Mouse (Mus musculus): ENCODE results near the gene Grin3b.
A peak's percentile ranks its signal among the peaks of the same experiment; 100 is the strongest.

Grin3b gene

DNA sequence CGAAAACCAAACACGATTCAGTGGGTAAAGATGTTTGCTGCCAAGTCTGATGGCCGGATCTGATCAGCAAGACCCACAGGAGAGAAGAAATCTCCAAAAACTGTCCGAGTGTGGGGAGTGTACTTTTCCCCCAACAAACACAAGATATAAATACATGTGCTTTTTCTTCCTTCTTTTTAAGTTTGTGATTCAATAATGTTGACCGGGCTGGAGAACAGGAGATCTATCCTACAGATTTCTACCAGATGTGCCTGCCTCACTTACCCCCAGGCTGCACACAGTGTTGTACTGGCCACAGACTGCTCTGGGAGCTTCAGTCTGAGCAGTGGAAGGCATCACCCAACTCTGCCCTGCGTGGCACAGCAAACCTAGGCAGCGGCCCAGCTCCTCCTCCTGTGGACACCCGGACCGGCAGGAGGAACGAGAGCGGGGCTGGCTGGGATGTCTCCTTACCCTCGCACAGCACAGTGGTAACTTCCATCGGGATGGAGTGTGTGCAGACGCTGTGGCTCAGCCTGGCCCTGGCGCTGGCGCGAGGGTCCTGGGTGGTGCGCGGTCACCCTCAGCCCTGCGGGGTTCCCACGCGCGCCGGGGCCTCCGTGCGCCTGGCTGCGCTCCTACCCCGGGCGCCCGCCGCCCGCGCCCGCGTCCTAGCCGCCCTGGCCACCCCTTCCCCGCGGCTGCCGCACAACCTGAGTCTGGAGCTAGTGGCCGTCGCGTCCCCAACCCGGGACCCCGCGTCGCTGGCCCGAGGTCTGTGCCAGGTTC is at the start of gene Grin3b:
Grin3b (plus strand) TSS at position 301 of the 768 bp plus-strand sequence.
- DNase-seq (ENCODE audit: low read depth), result no peak

- no peak for DNase-seq (ENCODE audit: low read depth)
These were observed 49.5 kb upstream of the Grin3b start, which contains the start of gene R3hdm4 for GRCm38 (mm10) chr10:79920958-79921535. Gene R3hdm4 (minus strand): TSS chr10:79921208.

DNA sequence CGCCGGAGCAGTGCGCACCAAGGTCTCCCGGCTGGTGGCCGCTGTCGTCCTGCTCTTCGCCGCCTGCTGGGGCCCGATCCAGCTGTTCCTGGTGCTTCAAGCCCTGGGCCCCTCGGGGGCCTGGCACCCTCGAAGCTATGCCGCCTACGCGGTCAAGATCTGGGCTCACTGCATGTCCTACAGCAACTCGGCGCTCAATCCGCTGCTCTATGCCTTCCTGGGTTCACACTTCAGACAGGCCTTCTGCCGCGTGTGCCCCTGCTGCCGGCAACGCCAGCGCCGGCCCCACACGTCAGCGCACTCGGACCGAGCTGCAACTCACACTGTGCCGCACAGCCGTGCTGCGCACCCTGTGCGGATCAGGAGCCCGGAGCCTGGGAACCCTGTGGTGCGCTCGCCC is 48.9 kb upstream of the Grin3b start:
- no peak for DNase-seq (ENCODE audit: low read depth)

DNA sequence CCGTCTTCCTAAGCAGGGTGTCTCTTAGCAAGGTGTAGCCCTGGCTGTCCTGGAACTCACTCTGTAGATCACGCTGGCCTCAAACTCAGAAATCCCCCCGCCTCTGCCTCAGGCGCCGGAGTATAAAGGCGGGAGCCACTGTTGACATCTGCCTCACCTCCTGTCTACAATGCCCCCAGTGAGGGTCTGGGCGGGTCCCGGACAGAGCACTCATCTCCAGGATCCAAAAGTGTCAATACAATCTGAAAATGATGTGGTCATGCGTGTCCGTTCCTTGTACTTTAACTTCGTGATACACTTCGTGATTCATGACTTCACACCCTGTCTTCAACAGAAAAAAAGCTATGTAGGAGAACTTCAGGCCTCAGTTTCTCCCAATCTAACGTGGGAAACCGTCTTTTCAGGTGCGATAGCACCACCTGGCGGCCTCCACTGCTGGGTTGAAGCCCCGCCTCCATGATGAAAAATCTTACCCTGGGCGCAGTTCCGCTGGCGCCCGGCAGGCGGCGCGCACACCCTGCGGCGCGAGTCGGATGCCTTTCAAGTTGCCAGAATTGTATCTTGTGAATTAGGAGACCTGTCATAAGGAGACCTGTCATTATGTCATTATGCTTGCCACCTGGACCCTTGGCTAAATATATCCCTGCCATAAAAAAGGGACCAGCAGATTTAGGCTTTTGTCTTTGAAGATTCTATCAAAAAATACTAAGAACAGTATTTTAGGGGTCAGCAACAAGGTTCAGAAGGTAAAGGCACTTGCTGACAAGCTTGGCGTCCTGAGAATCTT is 45.3 kb upstream of the Grin3b start:
- peak; percentile 88 for DNase-seq (ENCODE audit: low read depth)

- peak; percentile 55 for DNase-seq (ENCODE audit: low read depth)
These were observed 44.6 kb upstream of the Grin3b start for GRCm38 (mm10) chr10:79925785-79926490.

DNA sequence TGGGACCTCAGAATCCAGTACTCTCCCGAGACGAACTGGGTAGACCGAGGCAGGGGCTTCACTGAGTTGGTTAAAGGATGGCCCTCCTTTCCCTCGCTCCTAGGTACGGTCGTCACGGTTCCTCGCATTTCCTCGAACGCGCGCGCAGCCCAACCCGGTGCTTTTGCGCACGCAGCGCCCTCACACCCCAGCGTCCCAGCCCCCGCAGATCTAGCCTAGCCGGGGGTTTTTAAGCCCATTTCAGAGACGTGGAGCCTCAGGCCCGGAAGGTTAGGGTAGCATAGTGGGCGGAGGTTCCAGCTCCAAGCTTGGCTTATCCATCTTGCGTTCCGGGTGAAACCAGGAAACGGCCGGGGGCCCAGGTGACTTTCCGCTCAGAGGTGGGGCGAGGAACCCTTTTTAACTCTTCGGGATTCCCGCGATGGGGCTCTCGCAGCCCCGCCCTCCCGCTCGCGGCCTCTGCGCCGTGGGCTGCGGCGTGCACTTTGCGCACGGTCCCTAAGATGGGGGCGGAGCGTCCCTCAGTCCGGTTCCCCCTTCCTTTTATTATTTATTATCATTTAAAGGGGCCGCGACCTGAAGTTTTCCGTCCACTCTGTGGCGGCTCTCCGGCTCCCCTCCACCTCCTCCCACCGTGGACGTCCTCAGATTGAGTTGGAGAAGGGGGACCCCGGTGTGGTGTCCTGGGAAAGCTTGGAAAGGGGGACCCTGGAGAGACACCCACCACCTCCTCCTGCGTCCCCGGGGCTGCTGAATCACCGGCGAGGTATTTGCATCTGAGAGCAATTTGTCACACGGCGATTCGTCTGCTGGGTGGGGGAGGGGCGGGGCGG is 43.8 kb upstream of the Grin3b start, which contains the start of gene Arid3a:
Arid3a (plus strand) TSS at position 553 of the 833 bp plus-strand sequence.
- DNase-seq (ENCODE audit: low read depth), result peak; percentile 91

GRCm38 (mm10) chr10:79927324-79928029 is 43.0 kb upstream of the Grin3b start:
- DNase-seq (ENCODE audit: low read depth), result peak; percentile 65

GRCm38 (mm10) chr10:79928030-79928694 is 42.4 kb upstream of the Grin3b start:
- DNase-seq (ENCODE audit: low read depth), result peak; percentile 88

- no peak for DNase-seq (ENCODE audit: low read depth)
These were observed 41.4 kb upstream of the Grin3b start for GRCm38 (mm10) chr10:79928907-79929701.

DNA sequence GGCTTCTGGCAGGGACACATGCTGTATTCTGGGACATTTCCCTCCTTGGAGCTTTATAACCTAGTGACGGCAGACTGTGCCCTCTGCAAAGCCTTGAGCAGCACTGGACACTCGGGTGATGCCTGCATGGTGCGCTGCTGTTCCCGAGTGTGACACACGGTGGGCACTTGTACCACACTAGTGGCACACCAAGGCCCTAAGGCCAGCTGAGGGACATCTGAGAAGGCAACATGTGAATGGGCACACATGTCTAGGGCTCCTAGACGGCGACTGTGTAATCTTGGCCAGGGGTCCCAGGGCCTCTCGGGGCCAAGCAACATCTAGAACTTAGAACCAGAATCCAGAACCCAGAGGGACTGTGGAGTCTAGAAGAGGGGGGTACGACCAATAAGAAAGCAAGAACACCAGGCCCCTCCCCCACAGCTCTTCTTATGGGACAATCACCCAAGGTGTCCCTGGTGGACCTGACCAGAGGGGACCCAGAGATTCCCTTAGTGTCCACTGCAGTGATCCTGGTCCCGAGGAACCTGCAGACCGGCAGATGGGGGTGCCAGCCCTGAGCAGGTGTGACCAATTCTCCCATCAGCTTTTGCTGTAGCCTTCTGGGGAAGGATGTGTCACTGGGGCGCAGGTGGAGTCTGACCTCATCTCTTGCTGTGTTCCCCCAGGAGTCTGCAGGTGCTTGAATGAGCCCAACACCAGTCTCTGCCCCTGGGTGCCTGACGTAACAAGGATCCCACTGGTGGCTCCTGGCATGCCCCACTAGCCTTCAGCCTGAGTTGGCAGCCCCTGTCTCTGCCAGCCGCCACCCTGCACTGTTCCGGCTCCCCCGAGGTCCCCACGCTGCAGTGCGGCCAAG is 40.3 kb upstream of the Grin3b start:
- no peak for DNase-seq (ENCODE audit: low read depth)

DNA sequence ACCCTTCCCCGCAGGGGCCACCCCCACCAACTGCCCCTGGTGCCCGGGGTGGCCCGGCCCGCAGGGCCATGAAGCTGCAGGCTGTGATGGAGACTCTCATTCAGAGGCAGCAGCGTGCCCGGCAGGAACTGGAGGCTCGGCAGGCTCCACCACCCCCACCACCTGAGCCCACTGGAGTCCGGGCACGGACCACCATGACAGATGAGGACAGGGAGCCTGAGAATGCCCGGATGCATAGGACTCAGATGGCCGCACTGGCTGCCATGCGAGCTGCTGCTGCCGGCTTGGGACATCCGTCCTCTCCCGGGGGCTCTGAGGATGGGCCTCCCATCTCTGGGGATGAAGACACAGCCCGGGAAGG is 39.7 kb upstream of the Grin3b start:
- no peak for DNase-seq (ENCODE audit: low read depth)

DNA sequence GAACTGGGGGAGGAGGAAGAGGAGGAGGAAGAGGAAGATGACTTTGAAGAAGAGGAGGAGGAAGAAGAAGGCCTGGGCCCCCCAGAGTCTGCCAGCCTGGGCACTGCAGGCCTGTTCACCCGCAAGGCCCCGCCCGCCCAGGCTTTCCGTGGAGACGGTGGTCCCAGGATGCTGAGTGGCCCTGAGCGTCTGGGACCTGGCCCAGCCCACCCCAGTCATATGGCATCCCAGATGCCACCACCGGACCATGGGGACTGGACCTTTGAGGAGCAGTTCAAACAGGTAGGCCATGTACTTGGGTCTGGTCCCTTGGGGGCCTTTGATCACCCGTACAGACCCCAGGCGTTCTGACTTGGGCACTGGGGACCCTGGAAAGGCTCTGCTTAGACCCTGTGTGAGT is 38.7 kb upstream of the Grin3b start:
- DNase-seq (ENCODE audit: low read depth), result no peak

DNA sequence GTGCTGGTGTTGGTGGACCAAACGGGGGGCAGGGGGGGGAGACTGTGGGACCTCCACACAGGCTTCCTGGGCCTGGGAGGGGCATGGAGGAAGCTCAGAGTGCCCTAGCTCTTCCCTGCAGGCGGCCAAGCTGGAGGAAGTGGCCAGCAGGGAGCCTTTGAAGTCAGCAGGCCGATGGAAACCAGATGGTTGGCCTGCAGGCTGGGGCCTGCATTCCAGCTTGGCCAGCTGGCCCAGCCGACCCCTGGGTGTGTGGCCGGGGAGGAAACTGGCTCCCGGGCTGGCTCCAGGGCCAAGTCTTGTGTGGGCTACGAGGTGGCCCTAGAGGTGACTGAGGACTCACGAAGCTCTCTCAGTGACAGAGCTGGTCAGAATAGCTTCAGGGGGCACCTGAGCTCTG is 37.8 kb upstream of the Grin3b start:
- DNase-seq (ENCODE audit: low read depth), result no peak

DNA sequence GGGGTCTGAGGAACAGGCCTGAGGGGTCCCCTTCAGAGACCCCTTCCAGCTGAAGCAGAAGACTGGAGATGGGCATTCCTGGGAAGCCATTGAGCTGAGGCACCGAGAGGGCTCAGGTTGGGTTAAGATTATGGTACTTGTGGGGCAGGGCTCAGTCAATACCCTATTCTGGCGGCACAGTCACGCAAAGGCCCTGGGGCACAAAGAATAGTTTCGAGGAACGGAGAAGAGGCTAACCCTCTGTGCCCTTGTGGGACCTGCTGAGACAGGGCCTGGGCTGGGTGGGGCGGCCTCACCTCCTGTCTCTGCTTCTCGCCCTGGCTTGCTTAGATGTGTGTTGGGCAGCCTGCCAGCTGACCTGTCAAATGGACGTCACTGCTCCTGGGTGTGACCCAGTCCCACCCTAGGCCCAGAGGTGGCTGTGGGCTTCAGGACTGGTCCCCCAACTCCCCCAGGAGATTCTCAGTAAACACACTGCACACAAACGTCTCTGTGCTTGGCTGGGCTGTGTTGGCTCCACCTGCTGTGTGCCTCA is 37.3 kb upstream of the Grin3b start:
- DNase-seq (ENCODE audit: low read depth), result no peak

GRCm38 (mm10) chr10:79933861-79934260 is 36.7 kb upstream of the Grin3b start:
- DNase-seq (ENCODE audit: low read depth), result no peak

GRCm38 (mm10) chr10:79934272-79934721 is 36.2 kb upstream of the Grin3b start:
- DNase-seq (ENCODE audit: low read depth), result peak; percentile 86

GRCm38 (mm10) chr10:79934794-79935569 is 35.5 kb upstream of the Grin3b start:
- no peak for DNase-seq (ENCODE audit: low read depth)

All from 416B (cell line).